Mouse (Mus musculus): ENCODE results near the gene Med19.

DNA sequence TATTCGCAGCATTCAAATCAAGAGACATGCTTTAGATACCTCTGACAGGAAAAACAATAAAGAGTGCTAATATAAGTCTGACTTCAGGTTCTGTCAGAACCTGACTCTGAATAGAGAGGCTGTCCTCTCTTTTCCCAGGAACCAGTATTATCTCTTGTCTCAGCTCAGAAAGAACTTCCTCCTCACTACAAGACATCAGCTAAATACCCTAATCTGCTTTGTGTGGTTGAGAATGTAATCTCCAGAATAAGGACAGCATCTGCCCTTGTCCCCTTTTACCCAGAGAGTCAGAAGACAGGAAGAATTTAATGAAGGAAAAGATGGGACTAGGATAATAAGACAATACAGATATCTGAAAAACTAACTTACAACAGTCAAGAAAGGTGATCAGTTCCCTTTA, 25.3 kb downstream of the Med19 start:
- TF ChIP-seq POLR2A (IDR thresholded peaks at IDR 0.05; ENCODE audit: insufficient read length, low read depth) (no peak), MAX (IDR thresholded peaks at IDR 0.05; ENCODE audit: low read depth) (no peak), SRF (IDR thresholded peaks at IDR 0.05; ENCODE audit: control insufficient read depth, insufficient read length, low read depth) (no peak), TCF12 (IDR thresholded peaks at IDR 0.05; ENCODE audit: insufficient read depth, poor library complexity, severe bottlenecking) (no peak), MYOD1 (IDR thresholded peaks at IDR 0.05; ENCODE audit: control insufficient read depth in 1 of 3, insufficient read length in 2 of 3, low read depth in 2 of 3) (no peak), POLR2AphosphoS2 (IDR thresholded peaks at IDR 0.05; ENCODE audit: insufficient read length, low read depth) (no peak)

Data from myocyte (in vitro differentiated cells).